ENCODE assay signal across 9 mouse cellular contexts in the genomic region with DNA sequence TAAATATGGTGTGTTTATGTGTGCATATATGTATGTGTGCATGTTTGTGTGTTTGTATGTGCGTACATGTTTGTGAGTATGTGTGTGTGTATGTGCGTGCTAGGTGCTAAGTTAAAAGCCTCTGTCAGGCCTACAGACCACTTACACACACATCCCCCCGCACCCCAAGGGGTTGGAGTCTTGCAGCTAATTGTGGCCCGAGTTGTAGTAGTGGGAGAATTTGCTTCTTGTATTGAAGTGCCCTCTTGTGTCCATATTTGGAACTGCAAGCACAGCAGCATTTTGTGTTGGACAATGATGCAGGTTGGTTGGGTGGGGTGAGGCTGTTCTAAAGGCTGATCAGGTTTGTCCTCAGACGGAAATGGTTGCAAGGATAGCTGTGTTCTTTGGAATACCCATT. TPM values are rescaled to one million over a fixed set of nuclear protein-coding genes. Genes with fewer than 3 reads are reported as not detected.
A peak's percentile ranks its signal among the peaks of the same experiment; 100 is the strongest.
DNase-seq lines count a peak whose midpoint lies in the region; ATAC-seq and TF ChIP-seq lines count a peak whose summit lies in the region.
"Had no signal": no experiment of that assay in that cellular context is flagged by ENCODE, and none has a peak within 500 bp of the region (broad histone marks: within the 10 kb centered on the region; RNA-seq: fewer than 3 reads in every experiment).

No protein-coding gene starts in this region.

- no peaks in the 10 kb centered on the region for H3K27me3 ChIP-seq in forebrain, embryonic 10.5 days (ENCODE audit: poor library complexity, severe bottlenecking)
- H3K27me3 ChIP-seq in forebrain, embryonic 12.5 days: no peaks in the 10 kb centered on the region
- no peaks in the 10 kb centered on the region for H3K27me3 ChIP-seq in embryonic facial prominence, embryonic 14.5 days (replicated peaks; ENCODE audit: control insufficient read depth, insufficient read depth, low read length)
- no peaks in the 10 kb centered on the region for H3K27me3 ChIP-seq in spleen, adult 2 months (ENCODE audit: control insufficient read depth, insufficient read depth, low read length)
- H3K27me3 ChIP-seq: midbrain, embryonic 12.5 days had no signal

- no peak overlapping the region for H3K4me2 ChIP-seq in forebrain, embryonic 12.5 days
- H3K4me2 ChIP-seq in embryonic facial prominence, embryonic 14.5 days (ENCODE audit: low read depth, low read length): no peak overlapping the region
- H3K4me2 ChIP-seq: midbrain, embryonic 12.5 days had no signal

- no peaks in the 10 kb centered on the region for H3K9me3 ChIP-seq in forebrain, embryonic 10.5 days
- no peaks in the 10 kb centered on the region for H3K9me3 ChIP-seq in forebrain, embryonic 12.5 days
- H3K9me3 ChIP-seq in embryonic facial prominence, embryonic 14.5 days (ENCODE audit: control insufficient read depth, low read length): no peaks in the 10 kb centered on the region
- H3K9me3 ChIP-seq: midbrain, embryonic 12.5 days had no signal

- no peak overlapping the region for H3K27ac ChIP-seq in forebrain, embryonic 10.5 days
- H3K27ac ChIP-seq in forebrain, embryonic 12.5 days: no peak overlapping the region
- no peak overlapping the region for H3K27ac ChIP-seq in embryonic facial prominence, embryonic 14.5 days (replicated peaks; ENCODE audit: low read depth, low read length)
- no peak overlapping the region for H3K27ac ChIP-seq in spleen, adult 2 months (ENCODE audit: insufficient read depth, low read length)
- H3K27ac ChIP-seq: midbrain, embryonic 12.5 days had no signal

- no peak overlapping the region for H3K9ac ChIP-seq in forebrain, embryonic 12.5 days
- no peak overlapping the region for H3K9ac ChIP-seq in embryonic facial prominence, embryonic 14.5 days (ENCODE audit: low read depth, low read length)
- H3K9ac ChIP-seq: midbrain, embryonic 12.5 days had no signal

- peak; percentile 45 for DNase-seq in forebrain, embryonic 10.5 days (ENCODE audit: extremely low spot score, low spot score)
- DNase-seq in adrenal gland, postnatal 25 days: peak; percentile 37
- DNase-seq in embryonic facial prominence, embryonic 14.5 days (ENCODE audit: low spot score): peak; percentile 78
- DNase-seq in heart, postnatal 10 days: peak; percentile 78 to 90
- peak; percentile 83 for DNase-seq in layer of hippocampus, adult 9-10 months (ENCODE audit: low spot score)
- DNase-seq in lung, postnatal 14 days: peak; percentile 87
- DNase-seq in spleen, adult 2 months (ENCODE audit: low read depth in 1 of 2, low spot score in 2 of 2): peak; percentile 61 to 63

- H3K36me3 ChIP-seq in forebrain, embryonic 10.5 days (replicated peaks): no peaks in the 10 kb centered on the region
- no peaks in the 10 kb centered on the region for H3K36me3 ChIP-seq in forebrain, embryonic 12.5 days (replicated peaks)
- no peaks in the 10 kb centered on the region for H3K36me3 ChIP-seq in embryonic facial prominence, embryonic 14.5 days (ENCODE audit: control insufficient read depth, insufficient read depth, low read length)
- H3K36me3 ChIP-seq in spleen, adult 2 months (ENCODE audit: control insufficient read depth, insufficient read depth, low read length): no peaks in the 10 kb centered on the region
- H3K36me3 ChIP-seq: midbrain, embryonic 12.5 days had no signal

- TF ChIP-seq CTCF in spleen, adult 2 months (IDR thresholded peaks at IDR 0.05; ENCODE audit: extremely low read depth, insufficient read depth, insufficient read length, insufficient replicate concordance): peak; percentile 67; the same call in 1 of the 2 replicates

- WGBS in forebrain, embryonic 10.5 days: 37% methylated on average over 5 of the region's 5 CpGs
- WGBS in forebrain, embryonic 12.5 days: 35% methylated on average over 5 of the region's 5 CpGs
- WGBS in embryonic facial prominence, embryonic 14.5 days: 36% methylated on average over 5 of the region's 5 CpGs
- WGBS in spleen, adult 2 months: 32% methylated on average over 5 of the region's 5 CpGs

- H3K4me1 ChIP-seq in forebrain, embryonic 10.5 days: no peaks in the 10 kb centered on the region
- no peaks in the 10 kb centered on the region for H3K4me1 ChIP-seq in forebrain, embryonic 12.5 days
- no peaks in the 10 kb centered on the region for H3K4me1 ChIP-seq in embryonic facial prominence, embryonic 14.5 days (ENCODE audit: control insufficient read depth, insufficient read depth, low read length)
- no peaks in the 10 kb centered on the region for H3K4me1 ChIP-seq in spleen, adult 2 months (ENCODE audit: control insufficient read depth, insufficient read depth, insufficient read length)
- H3K4me1 ChIP-seq: midbrain, embryonic 12.5 days had no signal

- no peak overlapping the region for H3K4me3 ChIP-seq in forebrain, embryonic 10.5 days
- no peak overlapping the region for H3K4me3 ChIP-seq in forebrain, embryonic 12.5 days (replicated peaks)
- no peak overlapping the region for H3K4me3 ChIP-seq in embryonic facial prominence, embryonic 14.5 days (ENCODE audit: low read depth, low read length)
- H3K4me3 ChIP-seq in spleen, adult 2 months (ENCODE audit: extremely low read depth, insufficient read depth, insufficient read length): no peak overlapping the region
- H3K4me3 ChIP-seq: midbrain, embryonic 12.5 days had no signal

- ATAC-seq in forebrain, embryonic 12.5 days (ENCODE audit: low FRiP score): no peak
- ATAC-seq in embryonic facial prominence, embryonic 14.5 days (ENCODE audit: low read depth): no peak; the same call in 1 of the 2 replicates

- TF ChIP-seq POLR2A in spleen, adult 2 months (IDR thresholded peaks at IDR 0.05; ENCODE audit: low read depth, low read length): no peak

- intact Hi-C loops in heart, postnatal 10 days (cut with DNase I): loop anchor here (1.0 kb wide), 1 partner anchor 66 kb away; no protein-coding TSS in a partner anchor

RNA-seq across cellular contexts. Expression of a gene that starts 35.7 kb away (rescaled TPM):
- not detected in 2 replicates for polyA plus RNA-seq in forebrain, embryonic 10.5 days (2016; fragmentation: Nextera tagmentation; extraction: Ambion mirVana)
- not detected in 2 replicates for polyA plus RNA-seq in forebrain, embryonic 12.5 days (2016; fragmentation: Nextera tagmentation; extraction: Ambion mirVana)
- not detected in 2 replicates for total RNA-seq in adrenal gland, postnatal 25 days (2021)
- polyA plus RNA-seq in embryonic facial prominence, embryonic 14.5 days (2014; fragmentation: Nextera tagmentation; extraction: Ambion mirVana): not detected in 2 replicates
- total RNA-seq in heart, postnatal 10 days (2021): not detected
- 0.07 and 0.08 TPM in 2 replicates for polyA plus RNA-seq in spleen, adult 2 months (2012; rRNA removed)
- polyA plus RNA-seq: midbrain, embryonic 12.5 days had no signal

RNA-seq across cellular contexts. Expression of a gene that starts 39.3 kb away (rescaled TPM):
- 2.8 and 3.3 TPM in 2 replicates for polyA plus RNA-seq in forebrain, embryonic 10.5 days (2016; fragmentation: Nextera tagmentation; extraction: Ambion mirVana)
- polyA plus RNA-seq in forebrain, embryonic 12.5 days (2016; fragmentation: Nextera tagmentation; extraction: Ambion mirVana): 3.0 and 3.5 TPM in 2 replicates
- 5.3 and 5.4 TPM in 2 replicates for total RNA-seq in adrenal gland, postnatal 25 days (2021)
- 1.2 and 1.5 TPM in 2 replicates for polyA plus RNA-seq in embryonic facial prominence, embryonic 14.5 days (2014; fragmentation: Nextera tagmentation; extraction: Ambion mirVana)
- total RNA-seq in heart, postnatal 10 days (2021): under 1 TPM; 0.47 to 0.48 TPM
- 0.08 and 0.22 TPM in 2 replicates for polyA plus RNA-seq in spleen, adult 2 months (2012; rRNA removed)

RNA-seq across cellular contexts. Expression of a gene that starts 49.3 kb away (rescaled TPM):
- polyA plus RNA-seq in forebrain, embryonic 10.5 days (2016; fragmentation: Nextera tagmentation; extraction: Ambion mirVana): 0.71 and 0.90 TPM in 2 replicates
- 1.7 and 3.2 TPM in 2 replicates for polyA plus RNA-seq in forebrain, embryonic 12.5 days (2016; fragmentation: Nextera tagmentation; extraction: Ambion mirVana)
- total RNA-seq in adrenal gland, postnatal 25 days (2021): 30.3 and 36.9 TPM in 2 replicates
- polyA plus RNA-seq in embryonic facial prominence, embryonic 14.5 days (2014; fragmentation: Nextera tagmentation; extraction: Ambion mirVana): 16.2 and 23.0 TPM in 2 replicates
- total RNA-seq in heart, postnatal 10 days (2021): 10 to 100 TPM in 1 of 2 experiments, 1 to 10 TPM in 1; 5.7 to 11.5 TPM
- 731 and 1,353 TPM in 2 replicates for polyA plus RNA-seq in spleen, adult 2 months (2012; rRNA removed)

RNA-seq across cellular contexts. Expression of a gene that starts 58.8 kb away (rescaled TPM):
- polyA plus RNA-seq in forebrain, embryonic 10.5 days (2016; fragmentation: Nextera tagmentation; extraction: Ambion mirVana): 0.32 and 0.82 TPM in 2 replicates
- 3.7 and 4.0 TPM in 2 replicates for polyA plus RNA-seq in forebrain, embryonic 12.5 days (2016; fragmentation: Nextera tagmentation; extraction: Ambion mirVana)
- 843 and 1,153 TPM in 2 replicates for total RNA-seq in adrenal gland, postnatal 25 days (2021)
- 69.9 and 72.5 TPM in 2 replicates for polyA plus RNA-seq in embryonic facial prominence, embryonic 14.5 days (2014; fragmentation: Nextera tagmentation; extraction: Ambion mirVana)
- 100 to 1,000 TPM in 1 of 2 experiments, 10 to 100 TPM in 1; 75.4 to 153 TPM for total RNA-seq in heart, postnatal 10 days (2021)
- 188 and 204 TPM in 2 replicates for polyA plus RNA-seq in spleen, adult 2 months (2012; rRNA removed)

Comparison
In these comparisons a context has a peak if more than half of its experiments do, and no peak if none do; other contexts are left out.
1. DNase-seq: peak in every context shown above with its lines; median percentile 87 in lung, postnatal 14 days; 84 in heart, postnatal 10 days; 83 in layer of hippocampus, adult 9-10 months; 78 in embryonic facial prominence, embryonic 14.5 days; 62 in spleen, adult 2 months; 45 in forebrain, embryonic 10.5 days; 37 in adrenal gland, postnatal 25 days.
2. RNA of a gene that starts 49.3 kb away (polyA plus RNA-seq): 731 to 1,353 TPM in spleen, adult 2 months; 16.2 to 23.0 TPM in embryonic facial prominence, embryonic 14.5 days, 1.7 to 3.2 TPM in forebrain, embryonic 12.5 days and 0.71 to 0.90 TPM in forebrain, embryonic 10.5 days; every median in the first group is over 10 times any median in the second.